Mouse (Mus musculus) stomach, postnatal 0 days (tissue): Measurements from ENCODE around the gene Abcc3. TPM values are rescaled to one million over a fixed set of nuclear protein-coding genes. Genes with fewer than 3 reads are reported as not detected.

Source experiments
- ATAC-seq: fragments of 200-750 bp; cut with Nextera tagmentation; 2 replicates; pipeline ENCODE4 v1.8.0; 2017; ENCODE audit not compliant: low FRiP score, low TSS enrichment
- DNase-seq: peaks from one replicate; pipeline ENCODE4 v3.0.0-alpha.2; 2016; ENCODE audit warnings: low spot score
- H3K27ac ChIP-seq: fragments of 300-500 bp; sonication (generic); replicated peaks from 2 replicates; pipeline ENCODE4 v1.5.1; 2014; ENCODE audit warnings: mild to moderate bottlenecking, control low read depth
- H3K27me3 ChIP-seq: fragments of 300-500 bp; sonication (generic); 2 replicates; pipeline ENCODE4 v1.6.1; 2014; ENCODE audit warnings: low read length; ENCODE audit not compliant: control insufficient read depth, insufficient read depth
- H3K36me3 ChIP-seq: fragments of 300-500 bp; sonication (generic); 2 replicates; pipeline ENCODE4 v1.6.1; 2014; ENCODE audit warnings: low read length, mixed read lengths; ENCODE audit not compliant: control insufficient read depth, insufficient read depth
- H3K4me1 ChIP-seq: fragments of 300-500 bp; sonication (generic); replicated peaks from 2 replicates; pipeline ENCODE4 v1.6.1; 2014; ENCODE audit warnings: antibody characterized with exemption; ENCODE audit not compliant: control insufficient read depth, insufficient read depth
- H3K4me2 ChIP-seq: fragments of 300-500 bp; sonication (generic); replicated peaks from 2 replicates; pipeline ENCODE4 v1.6.1; 2014; ENCODE audit warnings: low read depth, mild to moderate bottlenecking, control low read depth, moderate library complexity
- H3K4me3 ChIP-seq: fragments of 300-500 bp; sonication (generic); 2 replicates; pipeline ENCODE4 v1.5.1; 2014; ENCODE audit warnings: low read depth, low read length, control low read depth
- H3K9ac ChIP-seq: fragments of 300-500 bp; sonication (generic); 2 replicates; pipeline ENCODE4 v1.6.1; 2014; ENCODE audit warnings: mild to moderate bottlenecking, low read length, control low read depth, mixed read lengths
- H3K9me3 ChIP-seq: fragments of 300-500 bp; sonication (generic); 2 replicates; pipeline ENCODE4 v1.6.1; 2016; ENCODE audit warnings: low read length; ENCODE audit not compliant: control insufficient read depth
- CTCF ChIP-seq: IDR thresholded peaks from 2 replicates; pipeline ENCODE4 v1.5.1; 2016; ENCODE audit warnings: antibody characterized with exemption, low read depth, mild to moderate bottlenecking, moderate library complexity
- EP300 ChIP-seq: optimal IDR thresholded peaks from 2 replicates; pipeline ENCODE3; 2016; ENCODE audit warnings: antibody characterized with exemption
- WGBS: fragments of 180-500 bp; shearing (Covaris S2); extraction: QIAGEN DNeasy Blood & Tissue Kit; methylation state at CpG from one replicate; pipeline ENCODE4 v1.1.7; 2014; 5-methylcytosine and 5-hydroxymethylcytosine counted together
- polyA plus RNA-seq: library from polyadenylated mRNA; unstranded; fragments of >200 nt; fragmentation: Nextera tagmentation; extraction: Ambion mirVana; gene quantifications from 2 replicates; pipeline ENCODE4 v1.2.1, GENCODE M21; 2015

The Abcc3 gene
- polyA plus RNA-seq, 1 experiment from 2014 or later, result 25.3 TPM

DNA sequence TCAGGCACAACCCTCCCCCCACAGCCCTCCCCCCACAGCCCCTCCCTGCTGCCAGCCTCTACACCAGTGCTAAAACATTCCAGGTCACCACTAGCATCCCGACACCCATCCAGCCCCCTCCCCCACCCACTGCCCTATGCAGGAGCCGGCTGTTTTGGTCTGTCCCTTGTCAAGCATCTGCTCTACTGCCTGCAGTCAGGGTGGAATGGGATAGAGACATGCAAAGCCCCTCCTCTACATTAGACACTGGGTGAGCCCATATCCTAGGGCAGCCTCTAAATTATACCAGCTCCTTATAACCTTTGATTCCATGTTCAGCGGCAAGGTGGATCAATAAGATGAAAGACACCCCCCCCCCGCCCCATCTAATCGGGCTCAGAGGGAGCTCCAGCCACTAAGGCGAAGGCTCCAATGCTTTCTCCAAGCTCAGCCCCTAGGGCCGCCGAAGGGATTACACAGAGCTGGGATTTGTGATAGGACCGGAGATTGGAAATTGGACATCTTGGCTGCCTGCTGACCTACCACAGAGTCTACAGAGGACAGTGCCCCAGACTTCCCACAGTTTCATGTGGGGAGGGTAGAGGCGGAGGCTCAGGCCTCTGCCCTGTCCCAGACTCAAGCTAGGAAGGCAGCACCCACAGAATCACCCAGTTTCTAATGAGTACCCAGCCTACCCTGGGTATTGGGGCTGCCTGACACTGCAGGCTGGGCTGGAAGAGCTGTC is 26.4 kb upstream of the Abcc3 start:
- Histone ChIP-seq H3K9me3 (no peaks in the 10 kb centered on the region), H3K4me3 (no peak overlapping the region), H3K9ac (no peak overlapping the region), H3K27ac (no peak overlapping the region), H3K4me2 (no peak overlapping the region), H3K36me3 (no peaks in the 10 kb centered on the region), H3K4me1 (no peaks in the 10 kb centered on the region), H3K27me3 (no peaks in the 10 kb centered on the region)
- 49% methylated on average over 10 of the region's 10 CpGs for WGBS
- TF ChIP-seq CTCF (no peak), EP300 (no peak)
- DNase-seq (no peak), ATAC-seq (no peak)

- Histone ChIP-seq H3K4me1 (no peaks in the 10 kb centered on the region; the same call in 1 of the 2 replicates), H3K9ac (no peak overlapping the region), H3K4me3 (no peak overlapping the region), H3K36me3 (no peaks in the 10 kb centered on the region), H3K4me2 (no peak overlapping the region), H3K27ac (no peak overlapping the region), H3K9me3 (no peaks in the 10 kb centered on the region), H3K27me3 (no peaks in the 10 kb centered on the region)
- 35% methylated on average over 4 of the region's 4 CpGs for WGBS
- no peak for TF ChIP-seq EP300
- no peak for TF ChIP-seq CTCF
- ATAC-seq (peak; percentile 36), DNase-seq (no peak)
Measured at GRCm38 (mm10) chr11:94414042-94414441, 21.2 kb upstream of the Abcc3 start.

- 43% methylated on average over 8 of the region's 8 CpGs for WGBS
- Histone ChIP-seq H3K4me2 (no peak overlapping the region), H3K27me3 (no peaks in the 10 kb centered on the region), H3K27ac (no peak overlapping the region), H3K9me3 (no peaks in the 10 kb centered on the region), H3K4me3 (no peak overlapping the region), H3K4me1 (no peaks in the 10 kb centered on the region; the same call in 1 of the 2 replicates), H3K36me3 (no peaks in the 10 kb centered on the region), H3K9ac (no peak overlapping the region)
- DNase-seq (no peak), ATAC-seq (no peak)
- TF ChIP-seq CTCF (no peak), EP300 (no peak)
Measured at GRCm38 (mm10) chr11:94413516-94413915, 20.7 kb upstream of the Abcc3 start.

DNA sequence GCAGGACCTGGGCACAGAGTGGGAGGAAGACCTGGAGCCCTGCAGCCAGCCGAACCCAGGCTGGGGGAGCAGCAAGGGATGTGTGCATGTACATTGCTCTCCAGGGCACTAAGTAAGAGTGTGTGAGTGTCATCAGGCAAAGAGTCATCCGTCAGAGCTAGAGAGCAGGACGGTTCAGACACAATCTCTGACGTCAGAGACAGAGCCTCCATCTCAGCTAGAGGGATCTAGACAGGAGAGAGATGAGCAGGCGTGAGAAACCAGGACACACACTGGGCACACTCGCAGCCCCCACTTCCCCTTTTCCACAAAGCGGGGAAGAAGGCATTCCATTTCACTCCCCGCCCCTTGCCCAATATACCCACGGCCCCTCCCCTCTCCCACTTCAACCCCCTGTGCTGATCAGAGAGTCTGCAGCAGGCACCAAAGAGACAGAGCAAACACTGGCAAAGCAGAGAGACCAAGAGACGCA is 20.2 kb upstream of the Abcc3 start:
- Histone ChIP-seq H3K4me1 (no peaks in the 10 kb centered on the region; the same call in 1 of the 2 replicates), H3K9ac (no peak overlapping the region), H3K36me3 (no peaks in the 10 kb centered on the region), H3K4me2 (no peak overlapping the region), H3K27ac (no peak overlapping the region), H3K4me3 (no peak overlapping the region), H3K27me3 (no peaks in the 10 kb centered on the region), H3K9me3 (no peaks in the 10 kb centered on the region)
- ATAC-seq (no peak), DNase-seq (no peak)
- TF ChIP-seq EP300, result no peak
- no peak for TF ChIP-seq CTCF
- WGBS, result 46% methylated on average over 10 of the region's 10 CpGs

GRCm38 (mm10) chr11:94412562-94412961 is 19.8 kb upstream of the Abcc3 start:
- no peaks in the 10 kb centered on the region for H3K9me3 ChIP-seq
- no peak overlapping the region for H3K27ac ChIP-seq
- no peaks in the 10 kb centered on the region; the same call in 1 of the 2 replicates for H3K4me1 ChIP-seq
- no peaks in the 10 kb centered on the region for H3K27me3 ChIP-seq
- ATAC-seq (no peak), DNase-seq (no peak)
- WGBS, result 42% methylated on average over 2 of the region's 2 CpGs
- no peak overlapping the region for H3K4me3 ChIP-seq
- no peak overlapping the region for H3K9ac ChIP-seq
- H3K36me3 ChIP-seq, result no peaks in the 10 kb centered on the region
- no peak overlapping the region for H3K4me2 ChIP-seq
- TF ChIP-seq CTCF, result no peak
- no peak for TF ChIP-seq EP300

- no peaks in the 10 kb centered on the region for H3K9me3 ChIP-seq
- H3K4me2 ChIP-seq, result no peak overlapping the region
- no peak overlapping the region for H3K4me3 ChIP-seq
- WGBS, result 42% methylated on average over 11 of the region's 11 CpGs
- ATAC-seq, result no peak
- TF ChIP-seq CTCF (no peak), EP300 (no peak)
- H3K4me1 ChIP-seq, result 0 out of 2 replicates have a peak, but pooled peaks cover 3% of the 10 kb centered on the region
- no peak overlapping the region for H3K9ac ChIP-seq
- H3K27me3 ChIP-seq, result no peaks in the 10 kb centered on the region
- H3K27ac ChIP-seq, result no peak overlapping the region
- DNase-seq, result no peak
- H3K36me3 ChIP-seq, result no peaks in the 10 kb centered on the region
Measured at GRCm38 (mm10) chr11:94407803-94408321, 15.1 kb upstream of the Abcc3 start.
